Mouse (Mus musculus) 3134 (cell line): ENCODE results near the gene Gm49395.

Experiments
- DNase-seq: peaks from one replicate; pipeline ENCODE4 v3.0.0-alpha.2; 2011; ENCODE audit warnings: low spot score; ENCODE audit not compliant: insufficient read length; ENCODE audit errors: extremely low read depth

Gm49395 gene

GRCm38 (mm10) chr13:115100381-115101177 is 1.1 kb downstream of the Gm49395 start:
- no peak for DNase-seq

GRCm38 (mm10) chr13:115099381-115099780 is 2.3 kb downstream of the Gm49395 start:
- no peak for DNase-seq

DNA sequence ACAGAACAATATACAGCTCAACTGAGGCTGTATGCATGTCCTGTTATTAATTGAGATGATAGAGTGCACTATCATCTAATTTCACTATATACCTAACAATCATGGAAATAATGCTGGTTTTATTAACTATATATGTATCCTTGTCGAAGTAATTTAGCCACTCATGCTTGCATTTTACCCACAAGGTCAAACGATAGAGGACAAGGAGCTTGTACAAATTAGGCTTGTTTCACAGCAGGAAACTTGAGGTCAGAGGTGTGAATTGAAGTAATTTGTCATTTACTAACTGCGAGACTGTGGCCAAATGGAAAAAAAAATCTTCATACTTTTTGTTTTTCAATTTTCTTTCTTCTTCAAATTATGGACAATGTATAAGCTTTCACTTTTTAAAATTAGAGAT is 3.5 kb downstream of the Gm49395 start:
- no peak for DNase-seq

GRCm38 (mm10) chr13:115096965-115097364 is 4.8 kb downstream of the Gm49395 start:
- DNase-seq: no peak

GRCm38 (mm10) chr13:115096216-115096615 is 5.5 kb downstream of the Gm49395 start:
- no peak for DNase-seq

DNA sequence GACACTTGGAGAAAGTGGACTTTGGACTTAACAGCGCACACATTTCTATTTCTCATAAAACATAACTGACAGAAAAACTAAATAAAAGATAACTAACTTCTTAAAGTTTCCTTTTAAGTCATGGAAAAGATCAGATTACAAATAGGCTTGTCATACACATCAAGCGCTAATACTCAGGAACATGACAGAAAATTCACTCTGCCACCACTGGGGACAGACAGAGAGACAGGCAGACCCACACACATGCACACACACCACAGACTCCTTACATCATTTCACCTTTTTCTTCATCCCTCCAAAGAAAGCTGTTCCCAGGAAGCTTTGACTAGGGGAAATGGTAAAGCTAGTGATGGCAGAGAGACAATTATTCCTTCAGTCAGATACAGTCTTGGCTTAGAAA is 6.3 kb downstream of the Gm49395 start:
- DNase-seq: no peak

DNA sequence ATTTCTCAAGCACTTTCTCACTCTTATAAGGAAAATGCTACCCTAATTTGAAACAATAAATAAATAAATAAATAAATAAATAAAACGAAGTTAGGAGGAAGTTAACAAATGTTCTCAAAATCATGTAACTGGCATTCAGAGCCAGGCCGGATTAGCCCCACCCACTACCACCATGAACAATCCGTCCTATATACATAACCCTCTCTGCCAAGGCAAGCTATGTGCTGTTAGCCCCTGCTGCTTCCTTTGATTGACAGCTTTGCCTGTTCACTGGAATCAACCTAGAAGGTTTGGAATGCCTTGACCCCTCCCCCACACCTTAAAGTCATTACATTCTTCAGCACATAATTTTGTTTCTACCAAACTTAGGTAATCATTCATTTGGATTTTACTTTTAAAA is 10.2 kb downstream of the Gm49395 start:
- DNase-seq: no peak

DNA sequence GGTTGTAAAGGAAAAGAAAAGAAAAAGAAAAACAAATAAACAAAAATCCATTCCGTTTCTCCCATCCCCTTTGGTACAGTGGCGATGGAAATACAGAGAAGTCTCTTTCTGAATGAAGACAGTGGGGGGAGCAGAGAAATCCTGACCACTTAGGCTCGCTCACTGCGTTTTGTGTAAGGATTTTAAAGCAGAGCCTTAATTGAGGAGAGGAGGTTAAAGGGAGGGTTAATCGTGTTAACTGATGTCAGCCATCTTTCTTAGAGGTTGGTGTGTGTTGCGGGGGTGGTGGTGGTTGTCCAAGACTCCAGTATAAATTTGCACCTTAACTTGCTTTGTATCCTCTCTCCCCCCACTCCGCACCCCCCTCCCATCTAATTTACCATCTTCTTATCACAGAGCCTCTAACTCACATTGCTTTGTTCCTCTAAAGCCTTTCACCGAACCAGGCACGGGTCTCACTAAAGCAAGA is 10.7 kb downstream of the Gm49395 start:
- no peak for DNase-seq

GRCm38 (mm10) chr13:115090069-115090976 is 11.4 kb downstream of the Gm49395 start, which contains the start of gene Pelo:
TSS of gene Pelo (minus strand) at chr13:115090186.
- peak; percentile 94 for DNase-seq

DNA sequence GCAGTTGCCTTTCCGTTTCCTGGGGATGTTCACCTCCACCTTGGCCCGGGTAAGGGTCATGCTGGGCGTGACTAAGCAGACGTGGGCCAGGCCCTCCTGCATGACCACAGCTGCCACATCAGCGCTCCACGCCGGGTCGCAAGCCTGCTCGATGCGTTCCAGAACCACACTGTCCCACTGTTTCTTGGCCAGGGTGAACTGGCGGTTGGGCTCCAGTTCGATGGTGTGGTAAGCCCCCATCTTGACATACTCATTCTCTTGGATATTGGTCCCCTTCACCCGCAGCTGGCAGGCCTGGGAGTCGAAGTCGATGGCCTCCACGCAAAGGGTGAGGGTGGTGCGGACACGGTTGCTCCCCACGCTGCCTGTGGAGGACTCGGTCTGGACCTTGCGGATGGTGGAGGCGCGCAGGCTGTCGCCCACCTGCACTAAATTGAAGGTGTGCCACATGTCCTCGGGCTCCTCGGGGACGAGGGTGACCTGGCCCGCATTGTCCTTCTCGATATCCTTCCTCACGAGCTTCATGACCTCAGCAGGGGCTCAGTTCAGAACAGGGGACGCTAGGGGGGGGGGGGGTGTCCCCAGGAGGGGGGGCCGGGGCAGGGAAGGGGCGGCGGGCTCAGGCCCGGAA is 12.2 kb downstream of the Gm49395 start:
- DNase-seq: peak; percentile 52

DNA sequence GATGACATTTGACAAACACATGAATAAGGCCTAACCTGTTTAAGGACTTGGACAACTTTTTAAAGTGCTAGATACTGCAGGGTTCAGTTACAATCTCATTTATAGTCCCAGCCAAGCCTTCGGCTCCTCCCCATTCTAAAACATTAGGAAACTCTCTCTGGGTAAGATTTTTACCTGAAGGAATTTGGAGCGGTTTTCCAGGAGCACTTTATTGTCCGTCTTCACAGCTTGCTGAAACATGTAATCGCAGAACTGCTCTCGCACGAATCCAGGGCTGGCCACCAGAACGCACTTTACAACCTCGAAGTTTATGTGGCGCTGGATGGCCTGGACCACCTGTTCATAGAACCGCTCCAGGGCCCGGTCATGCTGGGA is 12.7 kb downstream of the Gm49395 start:
- no peak for DNase-seq

DNA sequence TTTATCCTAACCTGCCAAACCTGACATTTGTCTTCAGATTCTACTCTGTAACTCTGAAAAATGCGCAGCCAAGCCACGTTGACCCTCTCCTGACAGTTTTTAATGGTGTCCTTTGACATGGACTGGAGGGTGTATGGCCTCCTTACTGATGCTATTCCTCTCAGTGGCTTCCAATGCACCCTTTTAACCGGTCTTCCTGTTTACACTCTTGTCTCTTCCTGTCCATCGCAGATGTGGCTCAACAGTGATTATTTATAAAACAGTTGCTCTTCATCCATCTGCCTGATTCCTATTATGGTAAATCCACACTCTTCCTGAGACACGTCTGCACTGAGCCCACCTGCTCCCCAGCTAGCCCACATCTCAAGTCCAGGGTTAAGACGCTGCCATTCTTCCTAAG is 15.7 kb downstream of the Gm49395 start:
- no peak for DNase-seq

GRCm38 (mm10) chr13:115082339-115082738 is 19.4 kb downstream of the Gm49395 start:
- DNase-seq: no peak

DNA sequence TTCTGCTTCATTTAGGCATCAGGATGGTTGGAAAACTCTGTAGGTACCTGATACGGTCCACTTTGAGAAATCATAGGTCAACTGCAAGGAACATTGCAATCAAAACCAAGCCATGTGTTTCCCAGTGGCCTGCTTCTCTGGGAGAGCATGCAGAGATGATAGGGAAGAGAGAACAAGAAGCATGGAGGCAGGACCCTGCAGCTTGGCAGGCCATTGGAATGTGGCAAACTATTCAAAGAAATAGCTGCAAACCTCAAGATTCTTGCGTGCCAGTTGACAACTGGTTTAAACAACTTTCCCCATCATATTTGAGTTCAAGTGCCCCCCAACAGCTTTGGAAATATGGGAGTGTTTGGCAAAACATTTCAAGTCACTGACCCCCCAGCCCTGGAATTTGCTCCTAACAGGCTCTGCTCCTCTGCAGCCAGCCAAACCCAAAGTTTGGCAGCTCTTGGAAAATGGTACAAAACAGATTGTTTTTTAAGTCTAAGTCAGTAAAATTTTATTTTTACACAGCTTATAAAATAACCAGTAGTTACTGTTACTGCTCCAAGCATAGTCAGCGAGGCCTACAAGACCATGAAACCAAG is 21.6 kb downstream of the Gm49395 start:
- DNase-seq: no peak

DNA sequence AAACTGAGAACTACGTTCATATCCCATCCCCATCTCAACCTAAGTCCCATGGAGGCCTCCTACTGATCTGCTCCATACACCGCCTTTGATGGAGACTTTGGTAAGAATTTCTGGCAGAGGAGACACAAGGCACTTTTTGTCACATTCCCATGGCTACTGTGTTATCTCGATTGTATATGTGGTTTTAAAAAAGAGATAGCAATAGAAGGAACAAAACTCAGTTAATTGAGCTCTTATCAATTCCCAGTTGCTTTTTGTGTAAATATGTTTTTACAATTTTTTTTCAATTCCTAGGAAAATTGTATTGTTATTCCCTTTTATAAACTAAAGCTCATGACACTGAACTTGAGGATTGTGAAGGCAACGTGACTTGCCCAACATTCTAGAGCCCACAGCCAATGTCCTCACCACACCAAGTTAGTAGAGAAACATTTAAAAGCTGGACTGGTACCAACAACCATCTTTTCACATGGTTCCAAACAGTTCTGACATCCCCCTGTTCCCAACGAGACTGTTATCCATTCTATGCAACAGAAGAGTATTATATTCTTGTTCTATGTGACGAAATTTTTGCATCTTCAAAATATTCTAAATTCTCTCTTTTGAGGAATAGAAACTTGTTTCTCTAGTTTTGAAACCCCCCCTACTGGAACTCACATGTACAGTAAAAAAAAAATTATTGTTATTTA is 22.6 kb downstream of the Gm49395 start:
- no peak for DNase-seq

GRCm38 (mm10) chr13:115077346-115078134 is 24.2 kb downstream of the Gm49395 start:
- DNase-seq: no peak

GRCm38 (mm10) chr13:115072386-115072785 is 29.3 kb downstream of the Gm49395 start:
- DNase-seq: no peak

DNA sequence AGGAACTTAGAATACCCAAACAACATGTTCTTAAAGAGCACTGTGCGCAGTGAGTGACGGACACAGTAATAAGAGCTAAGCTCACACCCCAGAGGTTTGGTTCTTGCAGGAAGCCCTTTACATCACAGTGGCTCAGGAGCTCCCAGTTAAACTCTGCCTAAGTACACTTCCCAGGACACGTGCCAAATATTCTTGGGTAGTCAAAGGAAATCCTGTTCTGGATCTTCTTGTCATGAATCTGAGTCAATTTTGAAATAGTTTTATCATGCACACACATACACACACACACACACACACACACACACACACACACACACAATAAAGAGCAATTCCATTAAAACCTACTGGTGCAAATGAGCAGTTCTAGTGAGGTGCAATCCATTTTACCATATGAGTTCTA is 30.3 kb downstream of the Gm49395 start:
- DNase-seq: no peak

- DNase-seq: no peak
Measured at GRCm38 (mm10) chr13:115067968-115068330, 33.8 kb downstream of the Gm49395 start.
